8 mouse cellular contexts compared by ENCODE assay signal in genomic region chr19:30174919-30175571, GRCm38 (mm10). TPM values are rescaled to one million over a fixed set of nuclear protein-coding genes. Genes with fewer than 3 reads are reported as not detected.
DNase-seq lines count a peak whose midpoint lies in the region; ATAC-seq and TF ChIP-seq lines count a peak whose summit lies in the region.

Gene Gldc (minus strand): TSS chr19:30175429.

- peaks cover 2% of the 10 kb centered on the region for H3K4me1 ChIP-seq in ES-Bruce4 (ENCODE audit: control insufficient read depth, insufficient read depth, low read length)
- peaks cover 14% of the 10 kb centered on the region; the same call in 1 of the 2 replicates for H3K4me1 ChIP-seq in forebrain, embryonic 13.5 days
- H3K4me1 ChIP-seq in heart, postnatal 0 days (ENCODE audit: control insufficient read depth, insufficient read depth): no peaks in the 10 kb centered on the region
- 0 out of 4 replicates have a peak, but pooled peaks cover 0 to 2% of the 10 kb centered on the region in 2 experiments for H3K4me1 ChIP-seq in liver, embryonic 14.5 days (replicated peaks; ENCODE audit: control insufficient read depth in 2 of 2, insufficient read depth in 2 of 2, low read length in 1 of 2)

- peak; percentile 39 for DNase-seq in heart, postnatal 0 days (ENCODE audit: low spot score)
- DNase-seq in kidney, postnatal 36 days: peak; percentile 86 to 90
- no peak for DNase-seq in liver, embryonic 14.5 days (ENCODE audit: low read depth in 3 of 3, low spot score in 3 of 3)
- peak; percentile 24 for DNase-seq in ovary, adult 18-20 months (ENCODE audit: low spot score)
- DNase-seq in urinary bladder, postnatal 4 days (ENCODE audit: low spot score in 2 of 2): peak; percentile 52 to 65

- WGBS in forebrain, embryonic 13.5 days: under 1% methylated on average over 33 of the region's 53 CpGs
- under 1% methylated on average over 43 of the region's 53 CpGs for WGBS in heart, postnatal 0 days
- WGBS in liver, embryonic 14.5 days (ENCODE audit: insufficient replicate concordance): under 1% methylated on average over 21 of the region's 53 CpGs

- no peak within 1 kb of the TSS for H3K27ac ChIP-seq in ES-Bruce4 (ENCODE audit: insufficient read depth, low read length)
- H3K27ac ChIP-seq in forebrain, embryonic 13.5 days: peak within 1 kb of the TSS; percentile 82
- H3K27ac ChIP-seq in heart, postnatal 0 days (ENCODE audit: low read depth): no peak within 1 kb of the TSS
- no peak within 1 kb of the TSS for H3K27ac ChIP-seq in liver, embryonic 14.5 days

- TF ChIP-seq EP300 in ES-Bruce4 (IDR thresholded peaks at IDR 0.05; ENCODE audit: insufficient read depth, low read depth, low read length): no peak
- no peak for TF ChIP-seq EP300 in heart, postnatal 0 days (IDR thresholded peaks at IDR 0.05; ENCODE audit: low read depth)
- no peak for TF ChIP-seq EP300 in liver, embryonic 14.5 days (IDR thresholded peaks at IDR 0.05; ENCODE audit: low read depth)

- no peaks in the 10 kb centered on the region for H3K27me3 ChIP-seq in ES-Bruce4 (ENCODE audit: control insufficient read depth, insufficient read depth, low read length, poor library complexity, severe bottlenecking)
- no peaks in the 10 kb centered on the region for H3K27me3 ChIP-seq in forebrain, embryonic 13.5 days
- H3K27me3 ChIP-seq in heart, postnatal 0 days (ENCODE audit: control insufficient read depth, insufficient read depth, low read length): peaks cover 42% of the 10 kb centered on the region
- peaks cover 30% of the 10 kb centered on the region for H3K27me3 ChIP-seq in liver, embryonic 14.5 days (ENCODE audit: control insufficient read depth, insufficient read depth, low read length)

- H3K9me3 ChIP-seq in ES-Bruce4 (replicated peaks; ENCODE audit: control insufficient read depth, insufficient read depth, low read length, poor library complexity, severe bottlenecking): no peaks in the 10 kb centered on the region; the same call in 1 of the 2 replicates
- H3K9me3 ChIP-seq in forebrain, embryonic 13.5 days (replicated peaks): no peaks in the 10 kb centered on the region
- H3K9me3 ChIP-seq in heart, postnatal 0 days (replicated peaks; ENCODE audit: control insufficient read depth, low read length): no peaks in the 10 kb centered on the region
- H3K9me3 ChIP-seq in liver, embryonic 14.5 days (ENCODE audit: control insufficient read depth, low read length): no peaks in the 10 kb centered on the region

- no peak for TF ChIP-seq CTCF in ES-Bruce4 (IDR thresholded peaks at IDR 0.05; ENCODE audit: low read depth, low read length)
- no peak for TF ChIP-seq CTCF in heart, postnatal 0 days (IDR thresholded peaks at IDR 0.05; ENCODE audit: low read depth)
- TF ChIP-seq CTCF in liver, embryonic 14.5 days (IDR thresholded peaks at IDR 0.05; ENCODE audit: low read depth): no peak

- peaks cover 12% of the 10 kb centered on the region for H3K36me3 ChIP-seq in ES-Bruce4 (ENCODE audit: control insufficient read depth, insufficient read depth, low read length, poor library complexity, severe bottlenecking)
- H3K36me3 ChIP-seq in forebrain, embryonic 13.5 days (ENCODE audit: poor library complexity, severe bottlenecking): no peaks in the 10 kb centered on the region
- H3K36me3 ChIP-seq in heart, postnatal 0 days (replicated peaks; ENCODE audit: control insufficient read depth, insufficient read depth, low read length): no peaks in the 10 kb centered on the region
- H3K36me3 ChIP-seq in liver, embryonic 14.5 days (replicated peaks; ENCODE audit: control insufficient read depth, insufficient read depth, low read depth): no peaks in the 10 kb centered on the region

- peak within 1 kb of the TSS; percentile 89 for H3K9ac ChIP-seq in ES-Bruce4 (ENCODE audit: low read depth, poor library complexity, severe bottlenecking)
- peak within 1 kb of the TSS; percentile 82 for H3K9ac ChIP-seq in forebrain, embryonic 13.5 days
- peak within 1 kb of the TSS; percentile 3; the same call in 1 of the 2 replicates for H3K9ac ChIP-seq in heart, postnatal 0 days (replicated peaks; ENCODE audit: low read depth, low read length)
- H3K9ac ChIP-seq in liver, embryonic 14.5 days (replicated peaks): no peak within 1 kb of the TSS

- peak; percentile 95 for TF ChIP-seq POLR2A in ES-Bruce4 (IDR thresholded peaks at IDR 0.05; ENCODE audit: insufficient read depth, low read length)

- ATAC-seq in cerebellum, adult (ENCODE audit: insufficient number of reproducible peaks, low FRiP score, low TSS enrichment): peak; percentile 59; the same call in 1 of the 2 replicates
- peak; percentile 98 for ATAC-seq in forebrain, embryonic 13.5 days
- peak; percentile 72 for ATAC-seq in heart, postnatal 0 days (ENCODE audit: insufficient read depth, low read depth)
- peak; percentile 59; the same call in 1 of the 2 replicates for ATAC-seq in liver, embryonic 14.5 days (ENCODE audit: insufficient read depth)

- H3K4me3 ChIP-seq in ES-Bruce4 (ENCODE audit: low read depth, low read length): peak within 1 kb of the TSS; percentile 73
- peak within 1 kb of the TSS; percentile 72 for H3K4me3 ChIP-seq in forebrain, embryonic 13.5 days
- peak within 1 kb of the TSS; percentile 54 for H3K4me3 ChIP-seq in heart, postnatal 0 days (ENCODE audit: low read depth, low read length)
- H3K4me3 ChIP-seq in liver, embryonic 14.5 days (ENCODE audit: insufficient read depth in 1 of 2, low read depth in 2 of 2, low read length in 2 of 2): peak within 1 kb of the TSS; percentile 35 to 52

- peak within 1 kb of the TSS; percentile 96 for H3K4me2 ChIP-seq in forebrain, embryonic 13.5 days
- H3K4me2 ChIP-seq in heart, postnatal 0 days (ENCODE audit: low read depth, low read length): peak within 1 kb of the TSS; percentile 86
- H3K4me2 ChIP-seq in liver, embryonic 14.5 days (ENCODE audit: low read depth): peak within 1 kb of the TSS; percentile 46

RNA-seq across cellular contexts. Expression of gene Gldc, which starts in this region (rescaled TPM):
- 122 and 126 TPM in 2 replicates for polyA plus RNA-seq in ES-Bruce4 (2011; ENCODE audit: insufficient read depth, insufficient read length, low read depth, missing spikeins)
- polyA plus RNA-seq in forebrain, embryonic 13.5 days (2015; fragmentation: Nextera tagmentation; extraction: Ambion mirVana): 23.5 and 25.2 TPM in 2 replicates
- 2.0 TPM in 1 of 2 replicates, not detected in the other for total RNA-seq in heart, postnatal 0 days (2014; rRNA removed; ENCODE audit: low replicate concordance)
- polyA plus RNA-seq in heart, postnatal 0 days (2015; fragmentation: Nextera tagmentation; extraction: Ambion mirVana): 0.25 and 0.32 TPM in 2 replicates
- 19.2 and 24.6 TPM in 2 replicates for polyA plus RNA-seq in liver, embryonic 14.5 days (2012; rRNA removed)
- polyA plus RNA-seq in liver, embryonic 14.5 days (2014; fragmentation: Nextera tagmentation; extraction: Ambion mirVana): 15.7 and 20.8 TPM in 2 replicates

Comparison
In these comparisons a context has a peak if more than half of its experiments do, and no peak if none do; other contexts are left out.
1. RNA of gene Gldc (polyA plus RNA-seq): 122 to 126 TPM in ES-Bruce4, 15.7 to 24.6 TPM in liver, embryonic 14.5 days and 23.5 to 25.2 TPM in forebrain, embryonic 13.5 days; 0.25 to 0.32 TPM in heart, postnatal 0 days; every median in the first group is over 10 times any median in the second.
2. H3K4me2 ChIP-seq: peak in every context shown above with its lines; median percentile 96 in forebrain, embryonic 13.5 days; 86 in heart, postnatal 0 days; 46 in liver, embryonic 14.5 days.
3. DNase-seq: peak in heart, postnatal 0 days (single experiment), kidney, postnatal 36 days (2 of 2), ovary, adult 18-20 months (single experiment) and urinary bladder, postnatal 4 days (2 of 2); none in liver, embryonic 14.5 days (0 of 3).
4. Peak in every context shown above with its lines, with median percentiles within 50 percentile points of each other: H3K4me3 ChIP-seq and ATAC-seq.